ENCODE assay signal across 7 mouse cellular contexts in genomic region chr9:114932607-114933006, GRCm38 (mm10). TPM values are rescaled to one million over a fixed set of nuclear protein-coding genes. Genes with fewer than 3 reads are reported as not detected.
A peak's percentile ranks its signal among the peaks of the same experiment; 100 is the strongest.
DNase-seq lines count a peak whose midpoint lies in the region; ATAC-seq and TF ChIP-seq lines count a peak whose summit lies in the region.

No protein-coding gene starts in this region.

- H3K4me1 ChIP-seq in heart, embryonic 12.5 days (replicated peaks), result peaks cover 11% of the 10 kb centered on the region
- no peaks in the 10 kb centered on the region; the same call in 1 of the 2 replicates for H3K4me1 ChIP-seq in midbrain, postnatal 0 days (ENCODE audit: insufficient read depth, low read length)

- no peaks in the 10 kb centered on the region for H3K36me3 ChIP-seq in C2C12 (ENCODE audit: control insufficient read depth, insufficient read depth)
- no peaks in the 10 kb centered on the region for H3K36me3 ChIP-seq in heart, embryonic 12.5 days
- H3K36me3 ChIP-seq in midbrain, postnatal 0 days (ENCODE audit: insufficient read depth, low read length), result no peaks in the 10 kb centered on the region

- no peak overlapping the region for H3K27ac ChIP-seq in heart, embryonic 12.5 days (ENCODE audit: poor library complexity, severe bottlenecking)
- H3K27ac ChIP-seq in midbrain, postnatal 0 days (ENCODE audit: low read depth, low read length), result no peak overlapping the region

- peak overlapping the region; percentile 98 for H3K4me2 ChIP-seq in heart, embryonic 12.5 days
- peak overlapping the region; percentile 98 for H3K4me2 ChIP-seq in midbrain, postnatal 0 days (ENCODE audit: low read depth, low read length, poor library complexity, severe bottlenecking)

- H3K9ac ChIP-seq in heart, embryonic 12.5 days, result peak overlapping the region; percentile 79; the same call in 1 of the 2 replicates
- H3K9ac ChIP-seq in midbrain, postnatal 0 days (replicated peaks; ENCODE audit: low read length, poor library complexity, severe bottlenecking), result no peak overlapping the region

- WGBS in heart, embryonic 12.5 days, result 20% methylated on average over 13 of the region's 13 CpGs
- WGBS in midbrain, postnatal 0 days, result 25% methylated on average over 13 of the region's 13 CpGs

- peak overlapping the region; percentile 7 for H3ac ChIP-seq in C2C12 (ENCODE audit: control insufficient read depth, insufficient read length, low read depth)

- H3K79me3 ChIP-seq in C2C12 (ENCODE audit: low read depth), result no peaks in the 10 kb centered on the region

- H3K27me3 ChIP-seq in C2C12 (ENCODE audit: control insufficient read depth, insufficient read depth, insufficient read length) (no peaks in the 10 kb centered on the region), Patski (no peaks in the 10 kb centered on the region)
- no peaks in the 10 kb centered on the region for H3K27me3 ChIP-seq in heart, embryonic 12.5 days (replicated peaks)
- H3K27me3 ChIP-seq in midbrain, postnatal 0 days (ENCODE audit: insufficient read depth, low read length), result no peaks in the 10 kb centered on the region

- H3K9me3 ChIP-seq in heart, embryonic 12.5 days (replicated peaks), result no peaks in the 10 kb centered on the region
- H3K9me3 ChIP-seq in midbrain, postnatal 0 days (ENCODE audit: low read length), result no peaks in the 10 kb centered on the region

- CTCF ChIA-PET in Patski (lab: Charles Lee), result interaction anchor here (1.6 kb wide), 1 partner anchor 24 kb away, joined by 3 read pairs; no protein-coding TSS in a partner anchor

- intact Hi-C loops in left cerebral cortex, postnatal 25 days (cut with DNase I), result loop anchor here (2.0 kb wide), 1 partner anchor 46 kb away; the partner anchor contains the start of gene Osbpl10

- no peak for TF ChIP-seq CTCF in C2C12 (IDR thresholded peaks at IDR 0.05; ENCODE audit: control insufficient read depth, insufficient read depth, insufficient read length)
- no peak for TF ChIP-seq CTCF in Patski (IDR thresholded peaks at IDR 0.05)
- TF ChIP-seq CTCF in midbrain, postnatal 0 days (IDR thresholded peaks at IDR 0.05), result no peak

- in situ Hi-C loops in Patski (cut with MboI; ENCODE audit: low pct_unique_long_range_greater_than_20kb), result no loop called here

- POLR2A ChIA-PET in Patski (lab: Charles Lee), result no interaction called here

- H3K79me2 ChIP-seq in C2C12 (ENCODE audit: control insufficient read depth, insufficient read depth), result no peaks in the 10 kb centered on the region

- peak; percentile 20 for DNase-seq in Patski (ENCODE audit: low read depth, low spot score)
- DNase-seq in kidney, postnatal 14 days, result peak; percentile 44
- no peak for DNase-seq in midbrain, postnatal 0 days (ENCODE audit: low spot score)
- DNase-seq in embryo, embryonic 9.5 days (ENCODE audit: extremely low spot score), result no peak
- DNase-seq in left cerebral cortex, postnatal 25 days (ENCODE audit: low spot score in 2 of 2), result no peak

- no peak for ATAC-seq in Patski
- no peak for ATAC-seq in heart, embryonic 12.5 days (ENCODE audit: insufficient number of reproducible peaks, low FRiP score)
- no peak for ATAC-seq in midbrain, postnatal 0 days (ENCODE audit: low FRiP score)

- peak overlapping the region; percentile 45 for H3K4me3 ChIP-seq in C2C12 (ENCODE audit: insufficient read depth, poor library complexity, severe bottlenecking)
- peak overlapping the region; percentile 86 for H3K4me3 ChIP-seq in heart, embryonic 12.5 days
- H3K4me3 ChIP-seq in midbrain, postnatal 0 days (ENCODE audit: low read depth, low read length), result peak overlapping the region; percentile 75

TF ChIP-seq in C2C12, 6 proteins besides CTCF, POLR2A, EP300 and RAD21:
- TF ChIP-seq MAX (IDR thresholded peaks at IDR 0.05) (no peak), CEBPB (IDR thresholded peaks at IDR 0.05; ENCODE audit: low read depth) (no peak), MYOD1 (IDR thresholded peaks at IDR 0.05; ENCODE audit: control insufficient read depth, insufficient read length, low read depth) (no peak), USF1 (IDR thresholded peaks at IDR 0.05; ENCODE audit: low read depth) (no peak), MYOG (IDR thresholded peaks at IDR 0.05; ENCODE audit: control insufficient read depth, extremely low read depth, insufficient read length) (no peak), FOSL1 (IDR thresholded peaks at IDR 0.05; ENCODE audit: insufficient read depth, low read length, poor library complexity, severe bottlenecking) (no peak)

RNA-seq across cellular contexts. Expression of gene Gpd1l, which starts 1.2 kb away (rescaled TPM):
- 10.8 TPM for polyA plus RNA-seq in C2C12 (2012; fragmentation: generic; extraction: Trizol)
- polyA plus RNA-seq in Patski (2021), result 69.0 TPM
- polyA plus RNA-seq in heart, embryonic 12.5 days (2016; fragmentation: Nextera tagmentation; extraction: Ambion mirVana), result 15.5 and 19.3 TPM in 2 replicates
- total RNA-seq in midbrain, postnatal 0 days (2014; rRNA removed), result 72.1 and 77.7 TPM in 2 replicates
- 39.2 and 39.3 TPM in 2 replicates for polyA plus RNA-seq in midbrain, postnatal 0 days (2015; fragmentation: Nextera tagmentation; extraction: Ambion mirVana)
- 10 to 100 TPM; 87.2 to 91.9 TPM for total RNA-seq in left cerebral cortex, postnatal 25 days (2021)

RNA-seq across cellular contexts. Expression of gene Osbpl10, which starts 45.8 kb away (rescaled TPM):
- polyA plus RNA-seq in C2C12 (2012; fragmentation: generic; extraction: Trizol) (4.2 TPM), Patski (2021) (9.9 TPM)
- polyA plus RNA-seq in heart, embryonic 12.5 days (2016; fragmentation: Nextera tagmentation; extraction: Ambion mirVana), result 2.6 TPM in 2 replicates
- total RNA-seq in midbrain, postnatal 0 days (2014; rRNA removed), result 22.5 and 23.5 TPM in 2 replicates
- polyA plus RNA-seq in midbrain, postnatal 0 days (2015; fragmentation: Nextera tagmentation; extraction: Ambion mirVana), result 3.0 and 3.2 TPM in 2 replicates
- total RNA-seq in left cerebral cortex, postnatal 25 days (2021), result 10 to 100 TPM; 46.4 to 54.6 TPM

RNA-seq across cellular contexts. Expression of gene Rps27rt, which starts 49.9 kb away (rescaled TPM):
- polyA plus RNA-seq in C2C12 (2012; fragmentation: generic; extraction: Trizol), result 43.5 TPM
- polyA plus RNA-seq in Patski (2021), result 167 TPM
- 259 and 289 TPM in 2 replicates for polyA plus RNA-seq in heart, embryonic 12.5 days (2016; fragmentation: Nextera tagmentation; extraction: Ambion mirVana)
- 20.7 and 27.4 TPM in 2 replicates for total RNA-seq in midbrain, postnatal 0 days (2014; rRNA removed)
- 195 and 227 TPM in 2 replicates for polyA plus RNA-seq in midbrain, postnatal 0 days (2015; fragmentation: Nextera tagmentation; extraction: Ambion mirVana)
- 10 to 100 TPM; 21.8 to 24.8 TPM for total RNA-seq in left cerebral cortex, postnatal 25 days (2021)

Comparison
In these comparisons a context has a peak if more than half of its experiments do, and no peak if none do; other contexts are left out.
1. DNase-seq: peak in Patski (single experiment) and kidney, postnatal 14 days (single experiment); none in midbrain, postnatal 0 days (single experiment), embryo, embryonic 9.5 days (single experiment) and left cerebral cortex, postnatal 25 days (0 of 2).
2. Peak in every context shown above with its lines, with median percentiles within 50 percentile points of each other: H3K4me3 ChIP-seq.